Mouse (Mus musculus): Measurements from ENCODE around the gene Tars.

DNA sequence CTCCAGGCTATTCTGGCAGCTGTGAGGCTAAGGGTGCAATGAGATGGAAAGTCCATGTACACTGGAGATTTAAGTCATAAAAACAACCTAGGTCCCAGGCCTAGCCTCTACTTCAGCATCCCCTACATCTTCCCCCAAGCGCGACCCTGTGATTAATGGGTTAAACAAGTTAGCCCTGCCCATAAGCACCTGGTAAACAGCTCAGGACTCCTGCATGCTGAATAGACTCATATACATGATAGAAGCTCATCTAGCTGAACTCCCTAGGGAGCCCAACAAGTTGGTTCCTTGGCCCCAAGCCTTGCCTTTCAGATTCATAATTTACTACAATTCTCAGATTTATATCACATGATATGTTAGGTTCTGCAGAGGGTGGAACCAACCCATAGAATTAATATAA lies 42.0 kb downstream of the Tars start:
- TF ChIP-seq CTCF (IDR thresholded peaks at IDR 0.05; ENCODE audit: control insufficient read depth, insufficient read depth, insufficient replicate concordance, low read depth, low read length) (no peak), POLR2A (IDR thresholded peaks at IDR 0.05; ENCODE audit: control insufficient read depth, low read depth, low read length) (no peak)
